In the genomic region with DNA sequence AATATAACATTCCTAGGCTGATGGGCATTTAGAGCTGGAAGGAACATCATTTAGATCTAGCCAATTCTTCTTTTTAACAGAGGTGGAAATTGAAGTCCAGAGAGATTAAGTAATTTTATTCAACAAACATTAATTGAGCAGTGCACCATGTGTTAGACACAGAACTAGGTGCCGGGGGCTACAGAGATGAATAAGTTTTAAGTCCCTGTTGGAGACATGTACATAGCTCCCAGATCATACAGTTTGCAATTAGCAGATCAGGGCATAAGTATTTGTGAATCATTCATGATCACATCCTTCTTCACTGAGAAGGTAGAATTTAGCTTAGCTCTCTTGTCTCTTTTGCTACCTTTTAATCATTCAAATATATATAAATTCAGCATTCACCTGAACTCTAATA, we compare ENCODE assay signal across 16 mouse cellular contexts.
"Had no signal": no experiment of that assay in that cellular context is flagged by ENCODE, and none has a peak within 500 bp of the region (broad histone marks: within the 10 kb centered on the region; RNA-seq: fewer than 3 reads in every experiment).

No protein-coding gene starts in this region.

- H3K27ac ChIP-seq: neural tube, embryonic 13.5 days; neural tube, embryonic 15.5 days; stomach, embryonic 15.5 days; stomach, postnatal 0 days had no signal

- H3K4me1 ChIP-seq: neural tube, embryonic 15.5 days; stomach, embryonic 15.5 days had no signal

- H3K36me3 ChIP-seq: neural tube, embryonic 13.5 days; neural tube, embryonic 15.5 days; stomach, embryonic 15.5 days had no signal

- H3K4me2 ChIP-seq: neural tube, embryonic 13.5 days; neural tube, embryonic 15.5 days; stomach, embryonic 15.5 days had no signal

- H3K9me3 ChIP-seq: neural tube, embryonic 13.5 days; neural tube, embryonic 15.5 days; stomach, embryonic 15.5 days had no signal

- H3K9ac ChIP-seq: neural tube, embryonic 13.5 days; neural tube, embryonic 15.5 days; stomach, embryonic 15.5 days had no signal

- DNase-seq: retina, postnatal 1 day; right cerebral cortex, adult 18-20 months; right cerebral cortex, postnatal 14 days; right cerebral cortex, postnatal 25 days; right cerebral cortex, postnatal 4 days; spleen, adult 18-20 months; thymus, adult 18-20 months; thymus, adult 2 months; thymus, postnatal 14 days; thymus, postnatal 25 days; thymus, postnatal 36 days; thymus, postnatal 4 days had no signal

- H3K4me3 ChIP-seq: neural tube, embryonic 13.5 days; neural tube, embryonic 15.5 days; stomach, embryonic 15.5 days had no signal

- H3K27me3 ChIP-seq: neural tube, embryonic 13.5 days; neural tube, embryonic 15.5 days; stomach, embryonic 15.5 days had no signal
